Mouse (Mus musculus): ENCODE results near the gene Ankrd36.
A peak's percentile ranks its signal among the peaks of the same experiment; 100 is the strongest.

DNA sequence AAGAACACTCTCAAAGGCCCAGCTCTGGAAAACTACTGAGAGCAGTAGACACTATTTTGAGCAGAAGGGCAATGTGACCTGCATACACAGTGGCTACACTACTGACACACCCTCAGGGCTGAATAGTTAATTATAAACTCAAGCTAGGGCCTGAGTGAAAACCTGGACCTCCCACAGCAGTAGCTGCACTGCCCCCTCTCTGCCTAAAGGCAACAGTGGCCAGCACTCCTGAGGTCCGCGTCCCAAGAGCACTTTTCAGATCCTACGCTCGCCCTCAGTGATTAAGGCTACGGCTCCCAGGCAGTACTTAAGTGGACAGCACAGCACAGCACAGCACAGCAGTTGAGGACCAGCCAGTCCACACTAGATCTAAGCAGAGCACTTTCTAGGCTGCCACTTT, 36.4 kb upstream of the Ankrd36 start:
- TF ChIP-seq CTCF (IDR thresholded peaks at IDR 0.05; ENCODE audit: low read depth) (peak; percentile 40; the same call in 1 of the 2 replicates), EP300 (IDR thresholded peaks at IDR 0.05; ENCODE audit: low read depth) (no peak)
